Mouse (Mus musculus) heart, adult 2 months (tissue): ENCODE measurements at regions not wholly inside any gene's neighbourhood (a gene's known extent, or its start where the extent isn't known, plus 50 kb on each side); places are given as distances from the start of the nearest gene placed in this dataset.

Source experiments
- DNase-seq, 2 experiments: peaks; one replicate each; pipeline ENCODE4 v3.0.0; 2021
- H3K27ac ChIP-seq: fragments of 200-600 bp; 2 replicates; pipeline ENCODE4 v1.8.1; 2022
- H3K27me3 ChIP-seq: fragments of 200-500 bp; 2 replicates; pipeline ENCODE4 v1.6.1; 2012; ENCODE audit warnings: mild to moderate bottlenecking, low read length, inconsistent platforms, mixed read lengths; ENCODE audit not compliant: control insufficient read depth, insufficient read depth
- H3K36me3 ChIP-seq: fragments of 200-500 bp; 2 replicates; pipeline ENCODE4 v1.6.1; 2012; ENCODE audit warnings: low read length, inconsistent platforms; ENCODE audit not compliant: control insufficient read depth, insufficient read depth
- H3K4me1 ChIP-seq: fragments of 200-500 bp; 2 replicates; pipeline ENCODE4 v1.6.1; 2011; ENCODE audit warnings: low read length; ENCODE audit not compliant: control insufficient read depth, insufficient read depth
- H3K4me3 ChIP-seq: fragments of 200-600 bp; 2 replicates; pipeline ENCODE4 v1.8.1; 2022
- H3K79me2 ChIP-seq: fragments of 200-500 bp; replicated peaks from 2 replicates; pipeline ENCODE4 v1.6.1; 2012; ENCODE audit warnings: mild to moderate bottlenecking, inconsistent platforms, low read length, moderate library complexity, mixed read lengths; ENCODE audit not compliant: control insufficient read depth, insufficient read depth
- H3K9ac ChIP-seq: fragments of 200-500 bp; 2 replicates; pipeline ENCODE4 v1.6.1; 2012; ENCODE audit warnings: low read depth, mild to moderate bottlenecking, control low read depth, inconsistent platforms, low read length, mixed read lengths
- CTCF ChIP-seq: fragments of 200-600 bp; IDR thresholded peaks from 2 replicates; pipeline ENCODE4 v1.8.1; 2022; ENCODE audit warnings: antibody characterized with exemption, mild to moderate bottlenecking, moderate library complexity
- EP300 ChIP-seq: fragments of 200-500 bp; IDR thresholded peaks from 2 replicates; pipeline ENCODE4 v1.6.1; 2011; ENCODE audit warnings: low read depth, low read length, control low read depth; ENCODE audit not compliant: insufficient read depth
- POLR2A ChIP-seq: fragments of 200-500 bp; IDR thresholded peaks from 2 replicates; pipeline ENCODE4 v1.6.1; 2011; ENCODE audit warnings: mild to moderate bottlenecking, low read depth, low read length, control low read depth; ENCODE audit not compliant: insufficient read depth
- WGBS: fragments of 180-500 bp; shearing (Covaris S2); methylation state at CpG from one replicate; pipeline ENCODE4 v1.1.7; 2018; 5-methylcytosine and 5-hydroxymethylcytosine counted together
- intact Hi-C: fragments of 180-260 bp; cut with DNase I; formaldehyde crosslinking; loops from one replicate; pipeline ENCODE4 v1.15.1; 2025

DNA sequence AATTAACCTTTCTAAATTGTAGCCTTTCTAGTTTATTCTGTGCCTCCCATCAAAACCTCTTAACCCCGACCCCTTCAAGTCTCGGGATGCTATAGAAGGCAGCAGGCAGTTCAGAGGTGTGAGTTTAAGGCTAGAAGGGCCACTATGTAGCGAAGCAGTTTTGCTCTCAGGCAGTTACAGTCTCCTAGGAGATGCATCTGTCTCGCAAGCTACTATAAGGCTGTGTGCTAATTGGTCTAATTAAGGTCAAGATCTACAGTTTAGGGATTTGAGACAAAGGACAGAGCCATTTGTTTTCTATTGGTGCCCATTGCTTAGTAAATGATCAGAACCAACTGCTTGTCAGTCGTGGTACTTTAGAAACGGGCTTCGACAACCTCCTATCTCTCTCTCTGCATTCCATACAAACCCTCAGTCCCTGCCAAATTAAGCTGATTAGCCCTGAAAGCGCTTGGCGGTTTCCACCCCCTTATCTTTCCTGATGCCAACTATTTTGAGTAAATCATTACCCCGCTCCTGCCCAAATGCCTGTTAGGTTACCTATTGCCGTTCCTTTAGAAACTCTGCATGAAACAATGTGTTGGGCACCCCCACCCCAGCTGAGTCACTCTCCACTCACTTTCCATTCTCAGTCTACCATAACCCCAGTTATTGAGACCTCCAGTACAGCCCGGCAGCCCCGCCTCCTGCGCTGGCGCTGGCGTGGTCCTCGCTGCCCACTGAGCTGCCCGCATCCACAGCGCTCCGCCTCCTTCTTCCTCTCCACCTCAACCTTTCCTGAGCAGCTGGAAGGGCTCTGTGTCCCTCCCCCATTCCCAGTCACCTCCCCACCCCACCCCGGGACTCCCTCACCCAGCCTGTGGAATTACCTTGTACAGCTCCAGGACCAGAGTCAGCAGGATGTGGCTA, 59.9 kb upstream of the Ptpn13 start:
- no peaks in the 10 kb centered on the region for H3K4me1 ChIP-seq
- WGBS = 74% methylated on average over 21 of the region's 21 CpGs
- no peak overlapping the region for H3K4me3 ChIP-seq
- peaks cover 2% of the 10 kb centered on the region; the same call in 1 of the 2 replicates for H3K27me3 ChIP-seq
- intact Hi-C loops = no loop called here
- TF ChIP-seq CTCF (no peak), EP300 (no peak), POLR2A (no peak)
- no peak overlapping the region for H3K9ac ChIP-seq
- H3K36me3 ChIP-seq = no peaks in the 10 kb centered on the region
- DNase-seq = peak in 1 of 2 experiments; percentile 14
- H3K79me2 ChIP-seq = no peaks in the 10 kb centered on the region
- H3K27ac ChIP-seq = no peak overlapping the region

DNA sequence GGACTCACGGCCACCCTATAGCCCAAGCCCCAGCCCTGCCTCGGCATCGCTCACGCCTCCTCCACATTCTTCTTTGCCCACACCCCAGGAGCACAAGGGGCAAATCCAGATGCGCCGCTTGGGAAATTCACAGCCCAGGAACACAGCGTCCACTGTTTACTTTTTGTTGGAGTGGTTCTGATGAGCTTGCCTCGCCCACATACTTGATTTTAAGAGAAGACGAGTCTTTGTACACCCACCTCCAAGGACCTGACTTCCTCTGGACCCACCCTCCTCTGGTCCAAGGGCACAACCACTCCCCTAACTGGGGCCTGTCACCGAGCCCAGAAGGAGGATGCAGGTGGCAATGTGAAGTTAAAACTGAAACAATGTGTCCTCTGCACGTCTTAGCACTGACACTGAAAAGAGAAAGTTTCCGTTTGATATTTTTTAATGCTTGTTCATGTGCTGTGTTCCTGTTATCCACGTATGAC, 64.2 kb upstream of the Ptpn13 start:
- WGBS = 72% methylated on average over 13 of the region's 13 CpGs
- H3K4me1 ChIP-seq = no peaks in the 10 kb centered on the region
- H3K27ac ChIP-seq = no peak overlapping the region
- intact Hi-C loops = no loop called here
- no peak for DNase-seq
- H3K27me3 ChIP-seq = peaks cover 2% of the 10 kb centered on the region; the same call in 1 of the 2 replicates
- no peaks in the 10 kb centered on the region for H3K79me2 ChIP-seq
- no peak overlapping the region for H3K4me3 ChIP-seq
- H3K9ac ChIP-seq = no peak overlapping the region
- no peaks in the 10 kb centered on the region for H3K36me3 ChIP-seq
- TF ChIP-seq POLR2A (no peak), CTCF (no peak), EP300 (no peak)

DNA sequence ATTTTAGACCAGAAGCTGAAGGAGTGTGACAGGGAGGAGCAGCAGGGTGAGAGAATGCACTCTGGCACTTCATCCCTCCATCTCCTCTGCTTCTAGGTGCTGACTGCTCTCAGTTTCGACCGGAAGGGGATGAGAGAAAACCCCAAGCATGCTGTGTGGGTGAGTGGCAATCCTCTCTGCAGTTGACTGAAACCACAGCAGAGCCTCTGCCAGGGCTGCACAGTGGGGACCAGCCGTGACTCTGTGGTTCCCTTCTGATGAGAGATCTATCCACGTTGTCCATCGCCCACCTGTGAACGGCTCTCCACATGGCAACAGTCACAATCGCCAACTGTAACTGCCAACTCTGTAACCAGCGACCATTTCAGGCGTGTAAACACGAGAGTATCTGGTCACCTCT, 64.6 kb upstream of the Ptpn13 start:
- Histone ChIP-seq H3K27ac (no peak overlapping the region), H3K4me1 (no peaks in the 10 kb centered on the region), H3K79me2 (no peaks in the 10 kb centered on the region), H3K27me3 (peaks cover 2% of the 10 kb centered on the region; the same call in 1 of the 2 replicates), H3K4me3 (no peak overlapping the region), H3K36me3 (no peaks in the 10 kb centered on the region), H3K9ac (no peak overlapping the region)
- TF ChIP-seq EP300 (no peak), CTCF (no peak), POLR2A (no peak)
- no peak for DNase-seq
- intact Hi-C loops = no loop called here
- 86% methylated on average over 10 of the region's 10 CpGs for WGBS

- DNase-seq = no peak
- 89% methylated on average over 5 of the region's 5 CpGs for WGBS
- no peaks in the 10 kb centered on the region for H3K36me3 ChIP-seq
- no peaks in the 10 kb centered on the region for H3K4me1 ChIP-seq
- no peak overlapping the region for H3K27ac ChIP-seq
- H3K79me2 ChIP-seq = no peaks in the 10 kb centered on the region
- H3K4me3 ChIP-seq = no peak overlapping the region
- TF ChIP-seq CTCF (no peak), POLR2A (no peak), EP300 (no peak)
- intact Hi-C loops = loop anchor here (5.0 kb wide), 1 partner anchor 180 kb away; no protein-coding TSS in a partner anchor
- no peaks in the 10 kb centered on the region for H3K27me3 ChIP-seq
- H3K9ac ChIP-seq = no peak overlapping the region
Measured at GRCm38 (mm10) chr5:103357558-103357957, 67.4 kb upstream of the Ptpn13 start.

DNA sequence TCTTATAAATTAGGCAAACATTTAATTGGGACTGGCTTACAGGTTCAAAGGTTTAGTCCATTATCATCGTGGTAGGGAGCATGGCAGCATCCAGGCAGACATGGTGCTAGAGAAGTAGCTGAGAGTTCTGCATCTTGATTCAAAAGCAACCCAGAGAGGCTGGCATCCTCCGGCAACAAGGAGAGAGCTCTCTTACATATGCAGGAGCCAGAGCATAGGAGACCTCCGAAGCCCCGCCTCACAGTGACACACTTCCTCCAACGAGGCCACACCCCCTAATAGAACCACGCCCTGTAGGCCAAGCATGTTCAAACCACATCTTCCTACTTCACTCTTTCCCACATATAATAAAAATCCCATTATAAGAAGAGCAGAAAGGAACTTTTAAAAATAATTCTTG, 68.5 kb upstream of the Ptpn13 start:
- H3K4me1 ChIP-seq = no peaks in the 10 kb centered on the region
- H3K9ac ChIP-seq = no peak overlapping the region
- H3K79me2 ChIP-seq = no peaks in the 10 kb centered on the region
- no peak for TF ChIP-seq EP300
- no peak for TF ChIP-seq POLR2A
- H3K27me3 ChIP-seq = no peaks in the 10 kb centered on the region
- H3K4me3 ChIP-seq = no peak overlapping the region
- no peak for DNase-seq
- WGBS = 54% methylated on average over 6 of the region's 6 CpGs
- intact Hi-C loops = loop anchor here (1.0 to 5.0 kb wide), 3 partner anchors 100 to 303 kb away; no protein-coding TSS in a partner anchor
- no peak overlapping the region for H3K27ac ChIP-seq
- no peaks in the 10 kb centered on the region for H3K36me3 ChIP-seq
